Mouse (Mus musculus) heart, embryonic 11.5 days (tissue): ENCODE results near the gene Itln1. TPM values are rescaled to one million over a fixed set of nuclear protein-coding genes. Genes with fewer than 3 reads are reported as not detected.
"Not testable (repeated sequence)": the region's sequence is repeated elsewhere in the genome, so short reads cannot be mapped to it uniquely, and the experiment has no call there.

Experiments used
- ATAC-seq: fragments of 200-750 bp; cut with Nextera tagmentation; replicated peaks from 2 replicates; pipeline ENCODE4 v1.8.0; 2017; ENCODE audit warnings: moderate library complexity; ENCODE audit not compliant: insufficient number of reproducible peaks, low FRiP score, low TSS enrichment
- H3K27ac ChIP-seq: fragments of 300-500 bp; sonication (generic); 2 replicates; pipeline ENCODE4 v1.5.1; 2014; ENCODE audit warnings: mild to moderate bottlenecking, low read depth, low read length
- H3K27me3 ChIP-seq: fragments of 300-500 bp; sonication (generic); 2 replicates; pipeline ENCODE4 v1.6.1; 2014; ENCODE audit warnings: mild to moderate bottlenecking, low read length, mixed read lengths; ENCODE audit not compliant: control insufficient read depth, insufficient read depth
- H3K36me3 ChIP-seq: fragments of 300-500 bp; sonication (generic); 2 replicates; pipeline ENCODE4 v1.6.1; 2014; ENCODE audit warnings: mild to moderate bottlenecking, low read length, moderate library complexity, mixed read lengths; ENCODE audit not compliant: control insufficient read depth, insufficient read depth
- H3K4me1 ChIP-seq: fragments of 300-500 bp; sonication (generic); 2 replicates; pipeline ENCODE4 v1.6.1; 2014; ENCODE audit warnings: low read length; ENCODE audit not compliant: control insufficient read depth, insufficient read depth
- H3K4me2 ChIP-seq: fragments of 300-500 bp; sonication (generic); 2 replicates; pipeline ENCODE4 v1.6.1; 2014; ENCODE audit warnings: mild to moderate bottlenecking, moderate library complexity
- H3K4me3 ChIP-seq: fragments of 300-500 bp; sonication (generic); 2 replicates; pipeline ENCODE4 v1.5.1; 2014; ENCODE audit warnings: low read depth, low read length
- H3K9ac ChIP-seq: fragments of 300-500 bp; sonication (generic); 2 replicates; pipeline ENCODE4 v1.6.1; 2014; ENCODE audit warnings: mild to moderate bottlenecking, low read depth, low read length, moderate library complexity
- H3K9me3 ChIP-seq: fragments of 300-500 bp; sonication (generic); replicated peaks from 2 replicates; pipeline ENCODE4 v1.6.1; 2016; ENCODE audit warnings: low read length; ENCODE audit not compliant: control insufficient read depth
- WGBS: fragments of 180-500 bp; shearing (Covaris S2); extraction: QIAGEN DNeasy Blood & Tissue Kit; methylation state at CpG from one replicate; pipeline ENCODE4 v1.1.7; 2014; ENCODE audit not compliant: insufficient replicate concordance; 5-methylcytosine and 5-hydroxymethylcytosine counted together
- polyA plus RNA-seq: library from polyadenylated mRNA; unstranded; fragments of >200 nt; fragmentation: Nextera tagmentation; extraction: Ambion mirVana; gene quantifications from 2 replicates; pipeline ENCODE4 v1.2.1, GENCODE M21; 2014

Gene Itln1
- polyA plus RNA-seq, 1 experiment from 2014 or later = not detected

- Histone ChIP-seq H3K36me3 (no peaks in the 10 kb centered on the region), H3K27me3 (no peaks in the 10 kb centered on the region), H3K4me1 (no peaks in the 10 kb centered on the region), H3K4me2 (no peak overlapping the region), H3K4me3 (no peak overlapping the region), H3K9ac (no peak overlapping the region), H3K9me3 (peaks cover 3% of the 10 kb centered on the region; the same call in 1 of the 2 replicates), H3K27ac (no peak overlapping the region)
- WGBS = 50% methylated on average over 2 of the region's 2 CpGs
- no peak for ATAC-seq
Measured at GRCm38 (mm10) chr1:171478968-171479367, 56.1 kb downstream of the Itln1 start.

- 55% methylated on average over 27 of the region's 27 CpGs for WGBS
- H3K9ac ChIP-seq = peak overlapping the region; percentile 34
- H3K4me2 ChIP-seq = peak overlapping the region; percentile 54
- no peak overlapping the region for H3K27ac ChIP-seq
- no peaks in the 10 kb centered on the region for H3K27me3 ChIP-seq
- peak overlapping the region; percentile 29 for H3K4me3 ChIP-seq
- H3K4me1 ChIP-seq = no peaks in the 10 kb centered on the region
- H3K36me3 ChIP-seq = no peaks in the 10 kb centered on the region
- H3K9me3 ChIP-seq = peaks cover under 1% of the 10 kb centered on the region; the same call in 1 of the 2 replicates
- ATAC-seq = 0 out of 2 replicates have a peak, but pooled peaks have one; percentile 39
Measured at GRCm38 (mm10) chr1:171477758-171478545, 57.1 kb downstream of the Itln1 start.

- H3K27me3 ChIP-seq = no peaks in the 10 kb centered on the region
- H3K36me3 ChIP-seq = no peaks in the 10 kb centered on the region
- H3K4me1 ChIP-seq = no peaks in the 10 kb centered on the region
- no peaks in the 10 kb centered on the region for H3K9me3 ChIP-seq
- H3K4me3 ChIP-seq = no peak overlapping the region
- WGBS = 74% methylated on average over 8 of the region's 8 CpGs
- H3K4me2 ChIP-seq = no peak overlapping the region
- no peak for ATAC-seq
- no peak overlapping the region for H3K9ac ChIP-seq
- no peak overlapping the region for H3K27ac ChIP-seq
Measured at GRCm38 (mm10) chr1:171477123-171477522, 58.0 kb downstream of the Itln1 start.

- ATAC-seq = no peak
- H3K27ac ChIP-seq = no peak overlapping the region
- no peaks in the 10 kb centered on the region for H3K36me3 ChIP-seq
- H3K27me3 ChIP-seq = no peaks in the 10 kb centered on the region
- no peak overlapping the region for H3K4me3 ChIP-seq
- WGBS = 61% methylated on average over 9 of the region's 9 CpGs
- no peak overlapping the region for H3K9ac ChIP-seq
- H3K4me1 ChIP-seq = peaks cover 7% of the 10 kb centered on the region; the same call in 1 of the 2 replicates
- H3K4me2 ChIP-seq = no peak overlapping the region
- H3K9me3 ChIP-seq = no peaks in the 10 kb centered on the region
Measured at GRCm38 (mm10) chr1:171473920-171474640, 61.0 kb downstream of the Itln1 start.

- ATAC-seq = no peak
- H3K4me3 ChIP-seq = no peak overlapping the region
- no peak overlapping the region for H3K27ac ChIP-seq
- no peak overlapping the region for H3K4me2 ChIP-seq
- peaks cover 7% of the 10 kb centered on the region; the same call in 1 of the 2 replicates for H3K4me1 ChIP-seq
- no peaks in the 10 kb centered on the region for H3K27me3 ChIP-seq
- WGBS = 81% methylated on average over 4 of the region's 4 CpGs
- no peak overlapping the region for H3K9ac ChIP-seq
- H3K9me3 ChIP-seq = no peaks in the 10 kb centered on the region
- H3K36me3 ChIP-seq = no peaks in the 10 kb centered on the region
Measured at GRCm38 (mm10) chr1:171473506-171473905, 61.6 kb downstream of the Itln1 start.

- not testable (repeated sequence) for H3K27ac ChIP-seq, H3K4me3 ChIP-seq, H3K4me1 ChIP-seq, ATAC-seq, H3K9ac ChIP-seq, H3K36me3 ChIP-seq, H3K27me3 ChIP-seq, H3K4me2 ChIP-seq, H3K9me3 ChIP-seq
- WGBS = 90% methylated on average over 8 of the region's 8 CpGs
Measured at GRCm38 (mm10) chr1:171471941-171472340, 63.2 kb downstream of the Itln1 start.

- 74% methylated on average over 1 of the region's 1 CpGs for WGBS
Measured at GRCm38 (mm10) chr1:171471452-171471851, 63.6 kb downstream of the Itln1 start.

GRCm38 (mm10) chr1:171470896-171471295 is 64.2 kb downstream of the Itln1 start:
- no peaks in the 10 kb centered on the region for H3K9me3 ChIP-seq
- H3K36me3 ChIP-seq = no peaks in the 10 kb centered on the region
- H3K4me3 ChIP-seq = no peak overlapping the region
- H3K4me1 ChIP-seq = peaks cover 7% of the 10 kb centered on the region; the same call in 1 of the 2 replicates
- H3K9ac ChIP-seq = no peak overlapping the region
- no peak overlapping the region for H3K27ac ChIP-seq
- 44% methylated on average over 5 of the region's 5 CpGs for WGBS
- H3K4me2 ChIP-seq = no peak overlapping the region
- no peak for ATAC-seq
- H3K27me3 ChIP-seq = no peaks in the 10 kb centered on the region

More at GRCm38 (mm10) chr1:171471452-171471851, 63.6 kb downstream of the Itln1 start:
- no peak overlapping the region for H3K4me3 ChIP-seq
- H3K4me2 ChIP-seq = no peak overlapping the region
- H3K9me3 ChIP-seq = no peaks in the 10 kb centered on the region
- no peaks in the 10 kb centered on the region for H3K36me3 ChIP-seq
- no peak overlapping the region for H3K9ac ChIP-seq
- H3K27ac ChIP-seq = no peak overlapping the region
- peaks cover 7% of the 10 kb centered on the region; the same call in 1 of the 2 replicates for H3K4me1 ChIP-seq
- H3K27me3 ChIP-seq = no peaks in the 10 kb centered on the region
- no peak for ATAC-seq
